Mouse (Mus musculus) olfactory bulb, adult 2 months (tissue): ENCODE results near the gene Zfp37.

Experiments used
- CTCF ChIP-seq: fragments of 200-500 bp; IDR thresholded peaks from 2 replicates; pipeline ENCODE4 v1.5.1; 2012; ENCODE audit warnings: low read depth, mild to moderate bottlenecking, low read length, moderate library complexity; ENCODE audit not compliant: insufficient read depth
- POLR2A ChIP-seq: fragments of 200-500 bp; IDR thresholded peaks from 2 replicates; pipeline ENCODE4 v1.6.1; 2012; ENCODE audit warnings: mild to moderate bottlenecking, low read depth, low read length, moderate library complexity; ENCODE audit not compliant: insufficient read depth

DNA sequence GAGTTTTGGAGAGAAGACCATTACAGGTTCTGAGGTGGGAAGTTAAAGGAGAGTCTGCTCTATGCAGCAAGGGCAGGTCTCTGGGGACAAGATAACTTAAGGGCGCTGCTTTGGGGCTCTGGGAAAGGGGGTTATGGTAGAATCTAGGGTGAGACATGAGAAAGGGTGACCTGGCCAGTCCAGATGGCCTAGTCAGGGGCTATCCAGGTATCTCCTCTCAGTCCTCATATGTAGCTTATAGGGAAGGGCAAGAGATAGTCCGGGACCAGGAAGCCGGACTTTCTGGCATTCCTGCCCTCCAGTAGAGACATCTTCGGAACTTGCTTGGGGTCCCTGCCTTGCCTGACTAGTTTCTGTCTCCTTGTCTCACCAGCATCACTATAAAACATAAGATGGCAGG is 20.9 kb upstream of the Zfp37 start:
- TF ChIP-seq CTCF (no peak), POLR2A (no peak)
